Mouse (Mus musculus) heart, postnatal 0 days (tissue): ENCODE results near the gene Setd5.

Source experiments
- CTCF ChIP-seq: IDR thresholded peaks from 2 replicates; pipeline ENCODE4 v1.5.1; 2016; ENCODE audit warnings: antibody characterized with exemption, control low read depth, low read depth
- EP300 ChIP-seq: IDR thresholded peaks from 2 replicates; pipeline ENCODE4 v1.6.1; 2016; ENCODE audit warnings: antibody characterized with exemption, low read depth

GRCm38 (mm10) chr6:113029006-113029405 lies 48.2 kb upstream of the Setd5 start:
- TF ChIP-seq CTCF, result no peak
- TF ChIP-seq EP300, result no peak
